Mouse (Mus musculus) kidney, adult 8-10 months (tissue): ENCODE measurements at regions not wholly inside any gene's neighbourhood (a gene's known extent, or its start where the extent isn't known, plus 50 kb on each side); places are given as distances from the start of the nearest gene placed in this dataset.
"Not testable (repeated sequence)": the region's sequence is repeated elsewhere in the genome, so short reads cannot be mapped to it uniquely, and the experiment has no call there.

Experiments used
- DNase-seq, 2 experiments: peaks; one replicate each; pipeline ENCODE4 v3.0.0; 2022

- no peak for DNase-seq
Observed at GRCm38 (mm10) chr6:144940871-144941380, 135.1 kb downstream of the Bcat1 start.

- no peak for DNase-seq
Observed at GRCm38 (mm10) chr6:144938613-144939236, 137.3 kb downstream of the Bcat1 start.

GRCm38 (mm10) chr6:144937211-144937610 is 138.8 kb downstream of the Bcat1 start:
- no peak for DNase-seq

- no peak for DNase-seq
Observed at GRCm38 (mm10) chr6:144933722-144934235, 142.2 kb downstream of the Bcat1 start.

DNA sequence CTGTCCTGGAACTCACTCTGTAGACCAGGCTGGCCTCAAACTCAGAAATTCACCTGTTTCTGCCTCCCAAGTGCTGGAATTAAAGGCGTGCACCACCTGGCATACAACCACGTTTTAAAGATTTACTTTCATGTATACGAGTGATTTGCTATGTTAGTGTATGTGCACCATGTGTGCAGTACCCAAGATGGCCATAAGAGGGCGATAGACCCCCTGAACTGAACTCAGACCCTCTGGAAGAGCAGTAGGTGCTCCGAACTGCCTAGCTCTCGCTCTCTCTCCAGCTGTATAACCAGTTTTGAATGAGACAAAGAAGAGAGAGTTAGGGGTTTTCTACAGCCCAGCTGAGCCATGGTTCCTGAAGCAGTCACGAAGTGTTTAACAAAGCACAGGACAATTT is 143.6 kb downstream of the Bcat1 start:
- DNase-seq, result no peak

DNA sequence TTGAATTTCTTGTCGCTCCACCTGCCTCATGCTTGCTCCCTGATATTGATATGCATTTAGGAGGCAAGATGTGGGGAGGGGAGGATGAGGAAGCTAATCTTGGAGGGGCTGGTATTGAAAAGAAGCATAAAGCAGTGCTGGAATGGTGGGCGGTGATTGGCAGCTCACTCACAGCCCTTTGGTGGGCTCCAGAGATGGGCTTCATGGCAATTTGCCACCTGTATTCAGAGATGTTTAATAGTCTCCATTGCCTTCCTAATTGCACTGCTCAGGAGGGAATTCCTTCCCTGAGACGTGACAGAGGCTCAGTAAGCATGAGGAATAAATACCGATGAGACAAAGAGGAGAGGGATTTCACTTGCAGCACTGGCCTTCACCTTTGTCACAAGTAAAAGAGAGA is 146.0 kb downstream of the Bcat1 start:
- DNase-seq, result no peak

DNA sequence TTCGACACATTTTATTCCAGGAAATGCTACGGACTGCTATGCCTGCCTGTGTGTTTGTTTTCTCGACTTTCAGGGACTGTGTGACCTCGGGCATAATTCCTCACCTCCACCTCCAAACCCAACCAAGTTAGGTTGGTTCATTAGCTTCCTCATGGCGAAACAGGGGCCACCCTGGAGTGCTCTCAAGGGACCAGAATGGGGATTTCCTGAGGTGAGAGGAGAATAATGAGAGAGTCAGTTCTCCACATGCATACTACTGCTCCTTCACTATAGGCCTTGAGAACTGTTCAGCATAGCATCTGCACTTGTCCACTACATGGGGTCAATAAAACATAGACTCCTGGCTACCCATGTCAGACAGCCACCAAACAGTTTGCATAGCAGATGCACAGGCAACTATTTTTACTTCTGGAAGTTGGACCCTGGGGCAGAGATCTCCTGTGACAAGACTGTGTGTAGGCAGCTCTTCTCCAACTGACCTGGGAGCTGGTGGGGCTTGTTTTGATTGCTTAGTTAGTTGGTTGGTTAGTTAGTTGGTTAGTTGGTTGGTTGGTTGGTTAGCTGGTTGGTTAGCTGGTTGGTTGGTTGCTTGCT is 146.6 kb downstream of the Bcat1 start:
- no peak for DNase-seq

DNA sequence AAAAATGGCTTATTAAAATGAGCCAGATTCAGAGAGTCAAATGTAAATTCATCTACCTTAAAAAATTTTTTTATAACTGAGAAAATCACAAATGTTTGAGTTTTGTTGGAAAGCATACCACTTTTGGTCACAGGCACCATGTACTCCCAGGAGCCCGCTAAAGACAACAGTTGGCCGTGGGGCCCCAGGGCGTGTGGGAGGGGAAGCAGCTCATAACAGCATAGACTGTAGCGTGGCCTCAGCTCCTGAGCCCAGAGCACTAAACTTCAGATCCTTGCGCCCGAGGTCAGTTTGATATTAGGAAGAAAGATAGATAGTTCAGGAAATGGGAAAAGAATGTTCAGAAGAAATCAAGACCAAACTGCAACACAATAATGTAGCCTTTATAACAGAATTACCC is 145.8 kb upstream of the Sox5 start:
- DNase-seq, result no peak

DNA sequence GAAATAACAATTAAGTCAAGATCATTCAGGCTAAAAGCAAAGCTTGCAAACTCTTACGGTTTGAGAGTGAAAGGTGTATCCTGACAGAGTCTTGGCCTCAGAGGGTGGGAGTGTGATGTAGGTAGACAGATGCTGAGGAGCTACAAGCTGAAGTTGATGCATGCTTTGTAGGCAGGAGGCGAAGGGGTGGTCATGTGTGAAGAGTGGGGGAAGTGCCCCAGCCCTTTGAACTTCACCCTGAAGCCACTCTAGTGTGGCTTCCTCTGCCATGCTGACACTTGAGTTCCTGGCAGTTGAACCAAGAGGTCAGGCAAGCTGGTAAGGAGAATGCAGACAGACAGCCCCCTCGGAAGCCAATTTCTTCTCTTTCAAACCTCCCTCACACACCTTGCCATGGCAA is 141.0 kb upstream of the Sox5 start:
- peak; percentile 9 to 34 for DNase-seq

GRCm38 (mm10) chr6:144919750-144920149 is 138.0 kb upstream of the Sox5 start:
- DNase-seq, result no peak

DNA sequence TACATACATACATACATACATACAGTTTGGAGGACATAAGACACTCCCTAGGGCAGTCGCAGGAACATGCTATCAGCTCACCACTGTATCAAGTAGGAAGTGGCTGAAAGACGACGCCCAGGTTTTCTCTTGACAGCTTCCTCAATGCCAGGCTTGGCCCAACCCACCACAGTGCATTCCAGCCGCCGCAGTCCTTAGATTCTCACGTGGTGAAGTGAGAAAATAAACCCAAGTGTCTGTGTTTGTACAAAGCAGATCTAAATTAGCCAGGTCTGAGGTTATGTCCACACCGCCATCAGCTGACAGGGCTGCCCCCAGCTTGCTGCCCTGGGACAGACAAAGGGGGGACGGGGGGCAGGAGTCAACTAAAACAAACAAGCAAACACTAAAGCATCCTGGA is 135.4 kb upstream of the Sox5 start:
- no peak for DNase-seq

GRCm38 (mm10) chr6:144911781-144912180 is 130.0 kb upstream of the Sox5 start:
- DNase-seq, result no peak

DNA sequence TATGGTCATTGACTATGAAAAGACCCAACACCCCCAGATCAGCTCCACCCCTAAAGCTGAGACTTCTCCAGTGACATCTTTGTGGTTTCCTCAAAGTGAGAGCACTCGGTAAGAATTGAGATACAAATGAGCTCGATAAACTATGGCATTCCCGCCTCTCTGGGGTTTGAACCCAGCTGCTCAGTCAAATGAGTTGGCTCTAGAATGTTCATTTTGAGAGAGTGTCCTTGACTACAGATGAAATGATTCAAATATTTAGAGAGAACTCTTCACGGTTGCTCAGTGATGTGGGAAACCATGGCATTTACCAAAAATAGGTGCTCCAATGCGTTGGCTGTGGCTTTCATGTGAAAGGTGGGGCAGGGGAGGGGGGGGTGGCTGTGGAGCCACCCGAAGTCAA is 128.6 kb upstream of the Sox5 start:
- no peak for DNase-seq

GRCm38 (mm10) chr6:144908646-144909045 is 126.9 kb upstream of the Sox5 start:
- no peak for DNase-seq

DNA sequence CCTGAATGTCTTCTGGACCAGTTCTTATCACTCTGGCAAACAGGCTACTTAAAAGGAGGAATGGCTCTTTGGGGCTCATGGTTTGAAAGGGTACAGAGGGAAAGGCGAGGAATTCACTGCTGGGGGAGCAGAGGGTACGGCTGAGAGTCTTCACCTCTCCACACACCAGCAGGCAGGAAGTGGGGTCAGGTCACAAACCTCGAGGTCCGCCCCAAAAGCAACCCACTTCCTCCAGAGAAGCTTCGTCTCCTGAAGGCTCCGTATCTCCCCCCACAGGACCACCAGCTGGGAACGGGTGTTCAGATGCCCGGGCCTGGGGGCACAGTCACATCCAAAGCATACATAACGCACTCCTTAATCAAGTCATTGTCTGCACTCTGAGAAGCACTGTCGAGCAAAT is 121.4 kb upstream of the Sox5 start:
- no peak for DNase-seq

GRCm38 (mm10) chr6:144902267-144902995 is 120.7 kb upstream of the Sox5 start:
- peak in 1 of 2 experiments; percentile 3 for DNase-seq

DNA sequence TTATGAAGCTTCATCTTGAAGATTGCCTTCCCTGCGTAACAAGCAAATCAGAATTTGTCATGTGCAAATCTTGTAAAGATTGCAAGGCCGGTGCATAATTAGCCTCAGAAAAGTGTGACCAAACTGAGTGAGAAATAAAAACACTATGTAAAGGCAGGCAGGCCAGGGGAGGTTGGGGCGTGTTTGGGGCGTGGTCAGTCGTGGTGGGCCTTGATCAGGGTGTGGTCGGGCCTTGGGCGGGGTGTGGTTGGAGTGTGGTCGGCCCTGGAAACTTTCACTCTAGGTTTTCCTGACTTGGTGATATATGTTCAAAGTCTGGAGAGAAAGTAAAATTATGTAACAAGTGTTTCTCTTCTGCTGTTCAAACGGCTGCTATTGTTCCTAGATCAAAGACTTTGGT is 120.0 kb upstream of the Sox5 start:
- no peak for DNase-seq

GRCm38 (mm10) chr6:144900858-144901257 is 119.1 kb upstream of the Sox5 start:
- not testable (repeated sequence) for DNase-seq

- DNase-seq, result no peak
Observed at GRCm38 (mm10) chr6:144897526-144897925, 115.7 kb upstream of the Sox5 start.

- DNase-seq, result no peak
Observed at GRCm38 (mm10) chr6:144890914-144891313, 109.1 kb upstream of the Sox5 start.

- no peak for DNase-seq
Observed at GRCm38 (mm10) chr6:144890166-144890565, 108.4 kb upstream of the Sox5 start.

DNA sequence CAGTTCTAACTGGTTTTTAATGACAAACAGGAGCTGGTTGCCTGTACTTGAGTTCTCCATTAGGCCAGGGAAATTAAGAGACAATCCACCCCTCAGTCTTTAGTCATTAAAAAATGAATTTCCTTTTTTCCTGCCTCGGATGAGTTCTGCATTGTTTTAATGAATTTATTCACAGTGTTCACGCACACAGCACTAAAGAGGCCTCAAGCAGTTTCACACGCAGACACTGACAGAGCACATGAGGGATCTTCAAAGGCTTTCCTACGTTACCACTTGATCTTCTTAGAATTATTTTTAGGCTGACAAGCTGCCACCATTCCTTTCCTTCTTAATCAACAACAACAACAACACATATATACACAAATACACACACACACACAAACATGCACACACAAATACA is 101.3 kb upstream of the Sox5 start:
- DNase-seq, result no peak

DNA sequence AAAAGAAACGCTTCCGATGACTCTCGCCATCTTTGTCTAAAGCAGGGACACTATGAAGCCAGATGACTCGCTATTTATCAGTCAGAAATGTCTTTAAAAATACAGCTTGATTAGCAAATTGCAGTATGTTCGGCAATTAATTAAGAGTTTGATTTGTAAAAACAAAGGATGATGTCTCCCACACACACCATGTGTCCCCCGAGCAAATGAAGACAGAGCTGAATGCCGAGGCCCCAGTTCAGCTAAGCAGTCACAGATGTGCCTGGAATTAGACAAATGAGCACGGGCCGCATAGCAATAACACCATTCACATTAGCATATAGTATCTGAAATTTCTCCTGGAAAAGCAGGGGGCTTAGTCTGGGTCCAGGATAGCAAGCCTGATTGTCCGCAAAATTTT is 98.3 kb upstream of the Sox5 start:
- no peak for DNase-seq

- DNase-seq, result no peak
Observed at GRCm38 (mm10) chr6:144876758-144877157, 95.0 kb upstream of the Sox5 start.
